Mouse (Mus musculus): Measurements from ENCODE around the gene P3h3.
A peak's percentile ranks its signal among the peaks of the same experiment; 100 is the strongest.

DNA sequence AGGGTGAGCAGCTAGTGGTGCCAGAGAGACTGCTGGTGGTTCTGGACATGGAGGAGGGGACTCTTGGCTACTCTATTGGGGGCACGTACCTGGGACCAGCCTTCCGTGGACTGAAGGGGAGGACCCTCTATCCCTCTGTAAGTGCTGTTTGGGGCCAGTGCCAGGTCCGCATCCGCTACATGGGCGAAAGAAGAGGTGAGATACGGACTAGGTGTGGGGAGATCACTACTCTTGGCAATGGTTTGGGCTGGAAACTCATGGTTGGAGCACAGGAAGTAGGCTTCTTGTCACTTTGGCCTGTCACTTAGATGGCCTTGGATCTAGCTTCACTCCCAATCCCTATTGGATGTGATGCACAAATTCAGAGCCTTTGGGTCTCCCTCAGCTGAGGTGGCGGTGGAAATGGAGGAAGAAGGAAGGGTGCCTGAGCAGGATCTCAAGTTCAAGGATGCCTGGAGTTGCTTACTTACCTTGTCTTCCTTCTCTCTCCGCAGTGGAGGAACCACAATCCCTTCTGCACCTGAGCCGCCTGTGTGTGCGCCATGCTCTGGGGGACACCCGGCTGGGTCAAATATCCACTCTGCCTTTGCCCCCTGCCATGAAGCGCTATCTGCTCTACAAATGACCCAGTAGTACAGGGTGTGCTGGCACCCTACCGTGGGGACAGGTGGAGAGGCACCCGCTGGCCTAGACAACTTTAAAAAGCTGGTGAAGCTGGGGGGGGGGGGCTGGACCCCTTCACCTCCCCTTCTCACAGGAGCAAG, 47.6 kb downstream of the P3h3 start:
- TF ChIP-seq CTCF (IDR thresholded peaks at IDR 0.05; ENCODE audit: borderline replicate concordance, insufficient read depth, low read length) (no peak), POLR2A (IDR thresholded peaks at IDR 0.05; ENCODE audit: low read depth, low read length) (peak; percentile 55; the same call in 1 of the 2 replicates)

Data from embryonic fibroblast, embryonic 13.5 days (primary cell).